Mouse (Mus musculus) CH12.LX (cell line): ENCODE data around the gene Lrrc4. TPM values are rescaled to one million over a fixed set of nuclear protein-coding genes. Genes with fewer than 3 reads are reported as not detected.

ENCODE experiments used
- DNase-seq: peaks from one replicate; pipeline ENCODE4 v3.0.0-alpha.2; 2013; ENCODE audit errors: extremely low read depth
- H3K27ac ChIP-seq: 2 replicates; pipeline ENCODE4 v1.5.1; 2012; ENCODE audit warnings: low read depth, mild to moderate bottlenecking, control low read depth, moderate library complexity; ENCODE audit not compliant: insufficient read depth
- H3K27me3 ChIP-seq: replicated peaks from 2 replicates; pipeline ENCODE3; 2012; ENCODE audit warnings: inconsistent platforms
- H3K36me3 ChIP-seq, 2 experiments: replicated peaks in 1 of 2; 2 replicates each; pipeline versions ENCODE3 to v1.6.1; 2012; ENCODE audit warnings: inconsistent platforms in 1 of 2, low read length in 1 of 2, mild to moderate bottlenecking in 1 of 2, mixed read lengths in 1 of 2, moderate library complexity in 1 of 2; ENCODE audit not compliant: control insufficient read depth in 1 of 2, insufficient read depth in 1 of 2
- H3K4me1 ChIP-seq, 2 experiments: 2 replicates each; pipeline ENCODE4 v1.6.1; 2012; ENCODE audit warnings: inconsistent platforms in 1 of 2, moderate library complexity in 1 of 2; ENCODE audit not compliant: insufficient read depth in 2 of 2, control insufficient read depth in 1 of 2
- H3K4me2 ChIP-seq: 2 replicates; pipeline ENCODE4 v1.6.1; 2012; ENCODE audit warnings: low read depth, mild to moderate bottlenecking, control low read depth; ENCODE audit not compliant: poor library complexity, insufficient read depth, severe bottlenecking
- H3K4me3 ChIP-seq, 3 experiments: fragments of 150-350 bp in 1 of 3; sonication (generic) in 1 of 3; replicated peaks in 1 of 3; 2 replicates each; pipeline versions ENCODE3 to v1.5.1; 2011 to 2012; ENCODE audit warnings: low read depth in 2 of 3, low read length in 2 of 3, mild to moderate bottlenecking in 2 of 3, moderate library complexity in 2 of 3, control low read depth in 1 of 3, improper control_type of control experiment in 1 of 3, inconsistent platforms in 1 of 3, mixed read lengths in 1 of 3; ENCODE audit not compliant: poor library complexity in 1 of 3
- H3K79me2 ChIP-seq: replicated peaks from 2 replicates; pipeline ENCODE4 v1.6.1; 2012; ENCODE audit warnings: mild to moderate bottlenecking, moderate library complexity; ENCODE audit not compliant: control insufficient read depth, poor library complexity, insufficient read depth, severe bottlenecking; ENCODE audit errors: extremely low read depth
- H3K9ac ChIP-seq: 2 replicates; pipeline ENCODE4 v1.6.1; 2012; ENCODE audit warnings: low read depth, mild to moderate bottlenecking, control low read depth, moderate library complexity; ENCODE audit not compliant: insufficient read depth
- H3K9me3 ChIP-seq: replicated peaks from 2 replicates; pipeline ENCODE3; 2012; ENCODE audit warnings: low read length, inconsistent platforms, mixed read lengths
- BHLHE40 ChIP-seq: IDR thresholded peaks from 2 replicates; pipeline ENCODE4 v1.6.1; 2011; ENCODE audit warnings: mild to moderate bottlenecking, low read depth, low read length, improper control_type of control experiment
- CHD1 ChIP-seq: IDR thresholded peaks from 2 replicates; pipeline ENCODE4 v1.6.1; 2012; ENCODE audit warnings: low read depth, low read length, improper control_type of control experiment, inconsistent platforms
- CHD2 ChIP-seq: IDR thresholded peaks from 2 replicates; pipeline ENCODE4 v1.6.1; 2011; ENCODE audit warnings: low read length, improper control_type of control experiment
- CTCF ChIP-seq, 2 experiments: IDR thresholded peaks in 1 of 2; conservative IDR thresholded peaks in 1 of 2; 2 replicates each; pipeline ENCODE4 v1.5.1; 2011 to 2012; ENCODE audit warnings: low read depth in 2 of 2, low read length in 2 of 2, improper control_type of control experiment in 1 of 2, inconsistent platforms in 1 of 2, mild to moderate bottlenecking in 1 of 2, moderate library complexity in 1 of 2
- E2F4 ChIP-seq: IDR thresholded peaks from 2 replicates; pipeline ENCODE4 v1.6.1; 2011; ENCODE audit warnings: low read depth, low read length, improper control_type of control experiment; ENCODE audit not compliant: insufficient replicate concordance
- EP300 ChIP-seq: IDR thresholded peaks from 2 replicates; pipeline ENCODE4 v1.6.1; 2011; ENCODE audit warnings: low read length, improper control_type of control experiment
- GABPA ChIP-seq: IDR thresholded peaks from 2 replicates; pipeline ENCODE4 v1.6.1; 2012; ENCODE audit warnings: low read depth, low read length, improper control_type of control experiment, inconsistent platforms; ENCODE audit not compliant: insufficient replicate concordance
- HCFC1 ChIP-seq: IDR thresholded peaks from 2 replicates; pipeline ENCODE4 v1.6.1; 2012; ENCODE audit warnings: low read depth, mild to moderate bottlenecking, inconsistent platforms, low read length, improper control_type of control experiment
- JUN ChIP-seq: IDR thresholded peaks from 2 replicates; pipeline ENCODE4 v1.6.1; 2011; ENCODE audit warnings: low read depth, mild to moderate bottlenecking, low read length, improper control_type of control experiment, moderate library complexity; ENCODE audit not compliant: insufficient read depth
- JUND ChIP-seq: conservative IDR thresholded peaks from 2 replicates; pipeline ENCODE4 v1.6.1; 2011; ENCODE audit warnings: low read depth, low read length, improper control_type of control experiment
- MAX ChIP-seq: IDR thresholded peaks from 2 replicates; pipeline ENCODE4 v1.6.1; 2011; ENCODE audit warnings: low read length, improper control_type of control experiment
- MAZ ChIP-seq: IDR thresholded peaks from 2 replicates; pipeline ENCODE4 v1.6.1; 2012; ENCODE audit warnings: low read depth, mild to moderate bottlenecking, inconsistent platforms, low read length, improper control_type of control experiment, moderate library complexity
- MEF2A ChIP-seq: IDR thresholded peaks from 2 replicates; pipeline ENCODE4 v1.6.1; 2014; ENCODE audit warnings: low read depth, mild to moderate bottlenecking, inconsistent platforms, low read length, improper control_type of control experiment, borderline replicate concordance
- MXI1 ChIP-seq: IDR thresholded peaks from 2 replicates; pipeline ENCODE4 v1.6.1; 2011; ENCODE audit warnings: mild to moderate bottlenecking, low read depth, low read length, improper control_type of control experiment
- NELFE ChIP-seq: IDR thresholded peaks from 2 replicates; pipeline ENCODE4 v1.6.1; 2011; ENCODE audit warnings: low read depth, low read length, improper control_type of control experiment
- PAX5 ChIP-seq: IDR thresholded peaks from 2 replicates; pipeline ENCODE4 v1.6.1; 2012; ENCODE audit warnings: low read length, inconsistent platforms, mixed read lengths
- POLR2AphosphoS2 ChIP-seq: IDR thresholded peaks from 2 replicates; pipeline ENCODE4 v1.6.1; 2011; ENCODE audit warnings: low read depth, low read length, improper control_type of control experiment
- SMC3 ChIP-seq: IDR thresholded peaks from 2 replicates; pipeline ENCODE4 v1.6.1; 2011; ENCODE audit warnings: low read depth, low read length, improper control_type of control experiment
- TBP ChIP-seq: conservative IDR thresholded peaks from 2 replicates; pipeline ENCODE4 v1.6.1; 2011; ENCODE audit warnings: low read depth, low read length, improper control_type of control experiment
- USF1 ChIP-seq: IDR thresholded peaks from 2 replicates; pipeline ENCODE4 v1.6.1; 2014; ENCODE audit warnings: low read depth, mild to moderate bottlenecking, inconsistent platforms, low read length, improper control_type of control experiment
- USF2 ChIP-seq: conservative IDR thresholded peaks from 2 replicates; pipeline ENCODE4 v1.6.1; 2011; ENCODE audit warnings: low read depth, low read length, improper control_type of control experiment
- ZMIZ1 ChIP-seq: IDR thresholded peaks from 2 replicates; pipeline ENCODE4 v1.6.1; 2012; ENCODE audit warnings: low read depth, mild to moderate bottlenecking, inconsistent platforms, low read length, improper control_type of control experiment
- dilution Hi-C: fragments of 300-500 bp; cut with MboI; formaldehyde crosslinking; loops from 2 replicates; pipeline ENCODE4 v1.14.3; 2020; ENCODE audit warnings: low sequenced_read_pairs; ENCODE audit not compliant: extremely low pct_unique_long_range_greater_than_20kb, extremely low pct_ligation_motif_present
- in situ Hi-C: fragments of 300-500 bp; cut with MboI; formaldehyde crosslinking; loops from 3 replicates; pipeline ENCODE4 v1.14.3; 2019; ENCODE audit warnings: low sequenced_read_pairs, low pct_ligation_motif_present, low pct_unique_long_range_greater_than_20kb, mixed read lengths
- polyA plus RNA-seq: library from polyadenylated mRNA; unstranded; fragments of >175 nt; gene quantifications from 2 replicates; pipeline ENCODE4 v1.2.1, GENCODE M21; 2012; ENCODE audit warnings: low read depth; ENCODE audit not compliant: insufficient read length
- total RNA-seq, 2 experiments: library from RNA; depleted of rRNA; stranded (reverse); fragments of 300-350 nt in 1 of 2; fragments of >200 nt in 1 of 2; gene quantifications; 2 replicates each; pipeline ENCODE4 v1.2.3; 2012 to 2014

Lrrc4 gene
- total and polyA plus RNA-seq, 3 experiments, result 0.09 to 0.55 TPM; not detected in 1

DNA sequence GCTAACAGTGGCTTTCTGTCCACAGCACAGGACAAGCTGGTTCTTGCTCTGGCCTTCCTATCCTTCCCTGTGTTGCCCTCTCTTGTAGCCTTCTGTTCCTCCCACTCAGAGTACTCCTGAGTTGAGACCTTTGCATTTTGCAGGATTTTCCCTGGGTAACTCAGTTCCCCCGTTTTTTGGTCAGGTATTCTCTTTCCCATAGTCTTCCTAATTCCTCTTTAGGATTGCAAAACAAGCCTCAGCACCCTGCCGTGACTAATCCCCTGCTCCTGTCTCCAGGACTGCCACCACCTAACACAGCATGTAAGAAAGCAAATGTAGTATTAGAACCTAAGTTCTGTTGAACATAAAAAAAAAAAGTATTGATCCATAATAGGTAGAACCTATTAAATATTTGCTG is 60.2 kb downstream of the Lrrc4 start:
- in situ Hi-C loops, result no loop called here

DNA sequence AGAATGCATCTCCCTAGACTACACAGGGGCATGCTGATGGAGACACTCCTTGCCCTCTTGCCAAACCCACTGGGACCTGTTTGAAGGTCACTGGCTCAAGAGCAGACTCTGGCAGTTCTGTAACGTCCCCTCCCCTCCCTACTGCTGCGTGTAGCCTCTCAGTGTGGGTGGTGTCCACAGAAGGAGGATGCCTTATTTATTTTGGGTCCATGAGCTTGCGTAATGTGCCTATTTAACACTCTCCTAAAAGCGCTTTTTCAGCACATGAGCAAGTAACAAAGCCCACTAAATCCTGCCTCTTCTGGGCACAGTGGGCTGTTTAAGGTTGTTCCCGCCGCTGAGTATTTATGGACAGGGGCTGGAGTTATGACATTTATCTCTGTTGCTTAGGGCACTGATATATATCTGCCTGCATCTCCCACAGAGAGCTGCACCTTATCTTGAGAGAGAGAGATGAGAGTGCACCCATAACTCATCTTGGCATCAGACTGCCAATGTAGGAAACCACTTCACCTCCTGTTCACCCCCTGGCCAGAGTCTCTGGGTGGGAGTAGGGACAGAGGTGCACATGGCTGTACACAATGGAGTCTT is 63.6 kb downstream of the Lrrc4 start:
- dilution Hi-C loops (no loop called here), in situ Hi-C loops (no loop called here)
- DNase-seq, result no peak
- H3K79me2 ChIP-seq, result no peaks in the 10 kb centered on the region
- H3K4me1 ChIP-seq, result no peaks in the 10 kb centered on the region
- no peak overlapping the region for H3K4me3 ChIP-seq
- no peak overlapping the region for H3K4me2 ChIP-seq
- H3K27me3 ChIP-seq, result no peaks in the 10 kb centered on the region
- H3K9ac ChIP-seq, result no peak overlapping the region
- no peak overlapping the region for H3K27ac ChIP-seq
- TF ChIP-seq USF2 (no peak), NELFE (no peak), MXI1 (no peak), MAZ (no peak), PAX5 (no peak), E2F4 (no peak), CHD1 (no peak), CHD2 (no peak), CTCF (conservative IDR thresholded peaks at IDR 0.05 in 1 of 2, IDR thresholded peaks at IDR 0.05 in 1 of 2; ENCODE audit: low read depth in 2 of 2, low read length in 2 of 2) (no peak), EP300 (no peak), GABPA (no peak)
- H3K36me3 ChIP-seq, result peaks cover 37 to 93% of the 10 kb centered on the region in 2 experiments
- peaks cover 16% of the 10 kb centered on the region for H3K9me3 ChIP-seq

More for the DNA sequence above, 60.2 kb downstream of the Lrrc4 start:
- H3K9me3 ChIP-seq, result peaks cover 16% of the 10 kb centered on the region
- H3K27me3 ChIP-seq, result no peaks in the 10 kb centered on the region
- no peak overlapping the region for H3K4me2 ChIP-seq
- no peak for DNase-seq
- H3K79me2 ChIP-seq, result no peaks in the 10 kb centered on the region
- no peak overlapping the region for H3K4me3 ChIP-seq
- dilution Hi-C loops, result no loop called here
- no peak overlapping the region for H3K27ac ChIP-seq
- H3K9ac ChIP-seq, result no peak overlapping the region
- TF ChIP-seq HCFC1 (no peak), BHLHE40 (no peak), JUN (no peak), MEF2A (no peak), PAX5 (no peak), USF1 (no peak), NELFE (no peak), JUND (no peak), SMC3 (no peak), ZMIZ1 (no peak), POLR2AphosphoS2 (no peak), MAX (no peak), EP300 (no peak), TBP (no peak)
- TF ChIP-seq, all 38 proteins: peak for 0
- H3K4me1 ChIP-seq, result no peaks in the 10 kb centered on the region
- peaks cover 47 to 87% of the 10 kb centered on the region in 2 experiments for H3K36me3 ChIP-seq
